Mouse (Mus musculus) regulatory T cell (primary cell): ENCODE measurements at regions not wholly inside any gene's neighbourhood (a gene's known extent, or its start where the extent isn't known, plus 50 kb on each side); places are given as distances from the start of the nearest gene placed in this dataset.

Experiments used
- in situ Hi-C: fragments of 300-600 bp; cut with MboI, MseI; formaldehyde crosslinking; loops from one replicate; pipeline ENCODE4 v1.15.1; 2025; ENCODE audit warnings: high pct_unique_total_duplicates

DNA sequence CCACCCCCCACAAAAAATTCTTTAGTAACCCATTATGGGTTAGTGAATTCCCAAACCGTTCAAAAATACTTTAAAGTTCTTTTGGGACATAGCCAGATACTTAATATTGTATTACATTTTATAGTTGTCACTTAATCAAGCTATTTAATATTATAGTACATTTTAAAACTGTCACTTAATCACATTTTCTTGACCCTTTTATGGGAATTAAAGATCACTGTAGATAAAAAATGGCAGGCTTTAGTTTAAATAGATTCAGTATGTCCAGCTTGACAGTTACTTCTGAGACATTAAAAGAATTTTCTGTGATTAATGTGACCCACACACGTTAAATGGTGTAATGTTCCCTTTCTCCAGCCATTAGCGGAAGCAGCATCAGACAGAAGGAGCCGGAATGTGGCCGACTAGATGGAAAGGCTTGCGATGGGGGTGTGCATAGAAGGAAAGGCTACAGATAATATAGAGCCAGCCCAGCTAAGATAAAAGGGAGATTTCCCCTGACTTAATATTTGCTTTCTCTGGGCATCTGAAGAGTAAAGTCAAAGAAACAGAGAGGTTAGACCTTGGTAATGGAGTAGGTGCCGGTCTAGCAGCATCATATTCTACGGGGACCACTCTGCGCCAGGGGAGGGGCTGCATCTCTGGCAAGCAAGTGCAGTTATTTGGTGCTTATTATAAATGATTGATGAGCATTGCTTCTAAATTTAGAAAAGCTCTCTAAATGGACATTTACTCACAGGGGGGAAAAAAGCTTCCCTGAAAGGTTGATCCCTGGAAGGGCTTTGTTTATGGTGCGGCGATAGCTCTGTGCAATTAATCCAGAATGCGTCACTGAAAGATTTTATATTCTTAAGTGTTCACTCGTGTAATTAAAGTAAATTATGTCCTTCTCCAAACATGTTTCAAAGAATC, 331.8 kb upstream of the Meis1 start:
- in situ Hi-C loops: no loop called here

DNA sequence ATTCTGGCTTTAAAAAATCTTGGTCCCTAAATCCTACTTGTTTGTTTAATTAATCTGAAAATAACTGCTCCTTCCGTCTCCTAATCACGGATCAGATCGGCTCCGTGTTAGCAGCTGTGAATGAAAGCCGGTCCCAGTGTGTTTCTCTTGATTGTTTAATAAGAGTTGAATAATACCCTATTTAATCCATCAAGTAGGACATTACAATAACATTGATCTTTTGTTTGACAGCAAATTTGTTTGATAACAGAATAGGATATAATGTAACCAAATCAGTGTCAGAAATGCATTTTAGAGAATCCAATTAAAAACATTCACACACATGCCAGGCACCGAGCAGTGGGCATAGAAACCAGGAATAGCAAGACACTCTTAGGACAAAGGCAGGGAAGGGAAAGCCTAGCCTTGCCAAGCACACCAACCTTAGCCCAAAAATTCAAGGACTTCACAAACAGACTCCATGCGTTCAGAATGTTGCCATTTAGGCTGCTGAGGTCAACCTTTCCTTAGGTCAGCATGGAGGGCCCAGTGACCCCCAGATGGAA, 332.5 kb upstream of the Meis1 start:
- in situ Hi-C loops: no loop called here

- in situ Hi-C loops: no loop called here
Observed at GRCm38 (mm10) chr11:19353706-19354105, 334.9 kb upstream of the Meis1 start.

DNA sequence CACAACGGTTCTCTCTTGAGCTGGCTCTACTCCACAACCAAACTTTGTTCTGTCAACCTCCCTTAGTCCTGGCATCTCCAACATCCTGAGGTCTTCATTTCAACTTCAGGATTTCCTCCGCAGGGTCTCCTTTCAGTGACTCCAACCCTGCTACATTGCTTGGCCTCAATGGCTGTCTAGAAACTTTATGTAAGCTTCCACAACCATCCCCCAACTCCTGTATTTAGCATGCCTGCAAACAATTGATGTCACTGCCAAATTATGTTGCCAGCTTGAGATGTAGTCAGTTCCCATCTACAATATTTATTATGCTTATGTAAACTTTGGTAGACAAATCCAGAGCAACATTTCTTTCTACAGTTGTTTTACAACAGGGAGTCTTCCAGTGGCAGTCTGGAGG, 336.4 kb upstream of the Meis1 start:
- in situ Hi-C loops: no loop called here

- in situ Hi-C loops: no loop called here
Observed at GRCm38 (mm10) chr11:19356151-19356550, 337.4 kb upstream of the Meis1 start.

DNA sequence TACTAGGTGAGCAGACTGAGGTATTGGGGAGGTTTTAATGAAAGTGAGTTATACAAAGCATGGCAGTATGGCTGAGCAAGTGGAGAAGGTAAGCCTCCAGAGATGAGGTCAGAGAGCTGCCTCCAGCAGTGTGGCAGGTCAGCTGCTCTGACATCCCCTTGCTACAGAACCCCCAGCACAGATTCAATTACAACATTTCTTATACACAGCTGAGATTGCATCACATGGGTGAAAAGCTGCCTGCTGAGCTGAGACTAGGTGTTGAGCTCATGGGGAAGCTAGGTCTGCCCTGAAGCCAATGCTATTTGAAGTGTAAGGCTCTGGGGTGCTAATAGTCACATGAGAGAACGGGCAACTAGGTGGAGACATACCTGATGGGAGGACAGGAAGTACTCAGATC, 350.4 kb upstream of the Meis1 start:
- in situ Hi-C loops: no loop called here

- in situ Hi-C loops: no loop called here
Observed at GRCm38 (mm10) chr11:19373476-19373875, 354.7 kb upstream of the Meis1 start.

DNA sequence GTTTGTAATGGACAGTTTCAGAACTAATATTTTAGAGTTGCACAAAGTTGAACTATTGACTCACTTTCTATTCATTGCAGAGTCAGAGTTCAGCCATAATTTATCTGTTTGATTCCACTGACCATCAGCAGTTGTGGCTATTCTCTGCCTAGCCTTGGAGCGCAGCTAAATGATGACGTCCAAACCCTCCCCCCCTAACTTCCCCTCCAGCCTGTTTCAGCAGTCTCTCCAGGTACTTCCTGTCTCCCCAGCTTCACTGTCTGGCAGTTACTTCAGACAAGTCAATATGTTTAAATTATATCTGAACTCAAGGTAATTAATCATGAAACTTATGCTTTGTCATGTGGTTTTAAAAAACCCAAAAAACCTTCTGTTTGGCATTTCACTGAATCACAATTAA, 362.1 kb upstream of the Meis1 start:
- in situ Hi-C loops: loop anchor here (10.0 kb wide), 1 partner anchor 64 kb away; no protein-coding TSS in a partner anchor

- in situ Hi-C loops: loop anchor here (10.0 kb wide), 1 partner anchor 56 kb away; no protein-coding TSS in a partner anchor
Observed at GRCm38 (mm10) chr11:19389136-19389535, 370.4 kb upstream of the Meis1 start.

DNA sequence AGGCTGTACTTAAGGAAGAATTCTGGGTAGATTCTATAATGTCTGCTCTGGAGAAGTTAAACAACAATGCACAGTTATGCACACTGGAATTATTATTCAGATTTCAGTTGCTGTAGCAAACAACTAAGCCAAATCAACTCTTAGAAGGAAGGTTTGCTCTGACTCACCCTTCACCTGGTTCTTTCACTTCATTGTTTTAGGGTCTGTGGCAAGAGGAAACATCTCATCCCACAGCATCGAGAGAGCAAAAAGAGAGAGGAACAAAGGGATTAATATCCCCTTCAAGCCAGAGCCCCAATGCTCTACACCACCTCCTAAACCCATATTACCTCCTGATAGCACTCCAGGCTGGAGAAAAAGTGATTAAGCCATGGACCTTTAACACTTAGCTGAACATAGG, 373.4 kb upstream of the Meis1 start:
- in situ Hi-C loops: no loop called here

DNA sequence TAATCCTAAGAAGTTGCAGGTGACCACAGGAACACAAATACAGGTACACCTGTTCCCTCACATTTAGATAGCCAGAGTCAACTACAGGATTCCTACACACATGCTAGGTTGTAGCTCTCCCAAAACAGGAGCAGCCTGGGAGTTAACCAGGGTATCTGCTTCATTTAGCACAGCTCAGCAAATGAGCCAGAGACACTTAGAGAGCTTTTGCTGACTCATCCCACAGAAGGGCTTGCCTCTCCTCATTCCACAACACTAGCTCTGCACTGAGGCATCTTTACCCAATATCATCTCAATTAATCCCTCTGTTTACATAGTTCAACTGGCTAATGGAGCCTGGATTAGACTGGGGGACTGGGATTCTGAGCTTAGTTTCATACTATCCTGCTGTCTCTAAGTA, 375.6 kb upstream of the Meis1 start:
- in situ Hi-C loops: no loop called here

DNA sequence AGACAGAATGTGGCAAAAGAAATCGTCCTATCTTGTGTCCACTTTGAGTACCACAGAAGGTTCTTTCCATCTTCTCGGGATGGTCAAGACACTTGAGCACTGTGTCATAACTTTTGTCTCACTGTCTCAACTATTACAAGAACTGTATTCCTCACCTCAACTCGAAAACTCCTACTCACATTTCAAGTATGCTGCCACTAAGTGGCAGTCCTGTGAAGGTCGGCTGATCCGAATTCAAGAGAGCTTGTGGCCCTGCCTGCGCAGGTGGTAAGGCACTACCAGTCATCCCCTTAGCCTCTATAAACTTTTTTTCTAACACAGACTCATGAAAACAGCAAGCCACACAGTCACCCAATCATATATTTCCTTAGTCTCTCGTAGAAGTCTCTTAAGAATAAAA, 381.6 kb upstream of the Meis1 start:
- in situ Hi-C loops: no loop called here

- in situ Hi-C loops: no loop called here
Observed at GRCm38 (mm10) chr11:19420143-19420542, 401.4 kb upstream of the Meis1 start.

DNA sequence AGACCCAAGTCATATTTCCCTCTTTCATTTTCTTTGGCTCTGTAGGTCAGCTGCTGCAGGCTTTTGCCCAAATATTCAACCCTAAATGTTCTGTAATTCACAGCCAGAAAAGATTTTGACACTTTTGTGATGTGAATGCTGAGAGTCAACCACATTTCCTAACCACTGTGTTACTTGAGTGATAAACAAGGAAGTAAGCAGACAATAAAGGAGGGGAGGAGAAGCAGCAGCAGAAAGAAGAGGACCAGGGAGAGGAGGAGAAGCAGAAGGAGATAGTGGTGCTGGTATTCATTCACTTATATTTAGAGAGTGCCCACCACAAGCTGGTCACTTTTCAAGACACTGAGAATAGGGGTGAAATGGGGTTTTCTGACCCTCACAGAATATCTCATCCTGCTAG, 404.5 kb upstream of the Meis1 start:
- in situ Hi-C loops: no loop called here

- in situ Hi-C loops: no loop called here
Observed at GRCm38 (mm10) chr11:19423841-19424815, 405.3 kb upstream of the Meis1 start.

GRCm38 (mm10) chr11:19427559-19427958, 408.8 kb upstream of the Meis1 start:
- in situ Hi-C loops: no loop called here

DNA sequence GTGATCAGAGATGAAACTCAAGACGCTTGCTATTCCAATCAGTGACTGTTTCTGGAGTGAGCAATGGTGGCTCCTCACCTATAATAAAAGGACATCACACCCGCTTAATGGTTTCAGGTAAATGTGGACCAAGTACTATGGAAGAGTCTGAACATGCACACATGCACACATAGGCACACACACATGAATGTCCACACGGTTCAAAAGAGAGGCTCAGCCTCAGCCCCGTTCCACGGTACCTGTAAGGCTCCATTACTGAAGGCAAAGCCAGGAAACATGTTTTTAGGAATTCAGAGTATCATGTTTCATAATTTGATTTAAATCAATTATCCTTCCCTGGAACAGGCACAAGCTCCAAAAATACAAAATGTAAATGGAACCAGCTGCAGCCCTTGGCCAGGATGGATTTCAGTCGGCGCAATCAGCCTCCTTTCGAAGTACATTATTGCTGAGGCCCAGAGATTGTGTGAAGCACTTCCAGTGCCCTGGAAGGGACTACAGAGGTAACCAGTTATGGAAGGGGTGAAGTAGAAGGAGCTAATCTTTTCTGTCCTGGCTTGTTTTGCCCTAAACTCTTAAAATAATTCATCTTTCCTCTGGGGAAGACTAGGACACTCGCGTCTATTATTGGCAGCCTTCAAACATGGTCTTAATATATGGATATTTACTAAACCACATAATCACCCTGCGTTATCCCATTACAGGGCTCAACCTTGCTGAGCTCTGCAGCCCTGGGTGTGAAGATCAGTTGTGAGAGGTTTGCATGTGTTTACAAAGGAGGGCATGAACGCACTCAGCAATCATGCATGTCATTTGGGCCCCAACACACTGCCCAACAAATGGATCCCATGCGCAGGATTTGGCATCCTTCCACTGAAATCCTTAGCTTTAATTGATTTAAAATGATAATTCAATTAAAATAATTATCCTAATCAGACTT, 415.2 kb upstream of the Meis1 start:
- in situ Hi-C loops: no loop called here

GRCm38 (mm10) chr11:19438385-19438784, 419.6 kb upstream of the Meis1 start:
- in situ Hi-C loops: no loop called here

- in situ Hi-C loops: loop anchor here (10.0 kb wide), 1 partner anchor 57 kb away; no protein-coding TSS in a partner anchor
Observed at GRCm38 (mm10) chr11:19441936-19442335, 423.2 kb upstream of the Meis1 start.

GRCm38 (mm10) chr11:19455391-19456290, 436.9 kb upstream of the Meis1 start:
- in situ Hi-C loops: no loop called here
